Comparison of ENCODE assay signal across 23 mouse cellular contexts in genomic region chr15:80016563-80017301, GRCm38 (mm10). TPM values are rescaled to one million over a fixed set of nuclear protein-coding genes. Genes with fewer than 3 reads are reported as not detected.
DNase-seq lines count a peak whose midpoint lies in the region; ATAC-seq and TF ChIP-seq lines count a peak whose summit lies in the region.
"Had no signal": no experiment of that assay in that cellular context is flagged by ENCODE, and none has a peak within 500 bp of the region (broad histone marks: within the 10 kb centered on the region; RNA-seq: fewer than 3 reads in every experiment).

No protein-coding gene starts in this region.

- H3K9me3 ChIP-seq in lung, embryonic 14.5 days (ENCODE audit: low read depth, low read length), result no peaks in the 10 kb centered on the region
- H3K9me3 ChIP-seq in G1E (replicated peaks), result peaks cover 12% of the 10 kb centered on the region
- H3K9me3 ChIP-seq: embryonic facial prominence, embryonic 15.5 days; forebrain, embryonic 10.5 days; forebrain, embryonic 15.5 days; heart, embryonic 15.5 days; hindbrain, embryonic 10.5 days had no signal

- H3K4me1 ChIP-seq in lung, embryonic 14.5 days (ENCODE audit: insufficient read depth), result peaks cover 4% of the 10 kb centered on the region; the same call in 1 of the 2 replicates
- peaks cover 8% of the 10 kb centered on the region; the same call in 1 of the 2 replicates for H3K4me1 ChIP-seq in G1E (ENCODE audit: insufficient read depth, low read depth, low read length)

- H3K36me3 ChIP-seq in lung, embryonic 14.5 days (ENCODE audit: insufficient read depth), result no peaks in the 10 kb centered on the region
- H3K36me3 ChIP-seq in G1E (replicated peaks), result no peaks in the 10 kb centered on the region
- H3K36me3 ChIP-seq: embryonic facial prominence, embryonic 15.5 days; forebrain, embryonic 10.5 days; forebrain, embryonic 15.5 days; heart, embryonic 15.5 days; hindbrain, embryonic 10.5 days had no signal

- no peak for ATAC-seq in lung, embryonic 14.5 days (ENCODE audit: insufficient read depth)
- peak; percentile 57 for ATAC-seq in G1E (ENCODE audit: extremely low read depth, insufficient number of reproducible peaks, low FRiP score, poor library complexity, severe bottlenecking)
- no peak for ATAC-seq in inflammation-experienced regulatory T-cells, adult 6 months
- ATAC-seq: forebrain, embryonic 15.5 days; intestine, postnatal 0 days had no signal

- peaks cover 45% of the 10 kb centered on the region for H3K27me3 ChIP-seq in lung, embryonic 14.5 days (ENCODE audit: insufficient read depth, low read length)
- peaks cover 32% of the 10 kb centered on the region for H3K27me3 ChIP-seq in G1E (ENCODE audit: insufficient read depth, low read length)

- no peak overlapping the region for H3K27ac ChIP-seq in lung, embryonic 14.5 days (ENCODE audit: low read depth)
- H3K27ac ChIP-seq: embryonic facial prominence, embryonic 15.5 days; forebrain, embryonic 10.5 days; forebrain, embryonic 15.5 days; heart, adult 2 months; heart, embryonic 15.5 days; hindbrain, embryonic 10.5 days; hindbrain, embryonic 14.5 days had no signal

- 0 out of 2 replicates have a peak, but pooled peaks have one; percentile 6 for TF ChIP-seq CTCF in lung, embryonic 14.5 days (IDR thresholded peaks at IDR 0.05; ENCODE audit: low read depth)
- TF ChIP-seq CTCF in G1E (IDR thresholded peaks at IDR 0.05; ENCODE audit: low read depth, low read length), result no peak

- DNase-seq in lung, embryonic 14.5 days, result no peak
- DNase-seq in lung, postnatal 36 days, result no peak
- DNase-seq in G1E (ENCODE audit: low spot score), result no peak
- peak; percentile 67 for DNase-seq in ZHBTc4 (ENCODE audit: low read depth, low spot score)
- no peak for DNase-seq in retina, embryonic 14.5 days (ENCODE audit: low spot score)
- DNase-seq in heart, adult 11 months, result no peak
- DNase-seq: adrenal gland, postnatal 14 days; cerebellum, adult 8-10 months; cerebellum, postnatal 14 days; embryo, embryonic 11 days; gastrocnemius, postnatal 10 days; heart, adult 2 months had no signal

- no peak overlapping the region for H3K4me3 ChIP-seq in lung, embryonic 14.5 days (ENCODE audit: low read depth, low read length)
- H3K4me3 ChIP-seq in G1E (ENCODE audit: low read depth, low read length), result no peak overlapping the region
- H3K4me3 ChIP-seq: embryonic facial prominence, embryonic 15.5 days; erythroblast, embryonic 14.5 days; forebrain, embryonic 10.5 days; forebrain, embryonic 15.5 days; heart, adult 2 months; heart, embryonic 15.5 days; hindbrain, embryonic 10.5 days had no signal

- 75% methylated on average over 9 of the region's 9 CpGs for WGBS in lung, embryonic 14.5 days

- no peak overlapping the region for H3K9ac ChIP-seq in lung, embryonic 14.5 days
- H3K9ac ChIP-seq: embryonic facial prominence, embryonic 15.5 days; forebrain, embryonic 15.5 days; heart, embryonic 15.5 days; hindbrain, embryonic 14.5 days had no signal

- H3K4me2 ChIP-seq in lung, embryonic 14.5 days, result no peak overlapping the region
- H3K4me2 ChIP-seq: embryonic facial prominence, embryonic 15.5 days; forebrain, embryonic 15.5 days; heart, embryonic 11.5 days; heart, embryonic 15.5 days; hindbrain, embryonic 14.5 days had no signal

RNA-seq across cellular contexts. Expression of gene Pdgfb, which starts 2.0 kb away (rescaled TPM):
- polyA plus RNA-seq in lung, embryonic 14.5 days (2014; fragmentation: Nextera tagmentation; extraction: Ambion mirVana), result 11.6 and 13.0 TPM in 2 replicates
- total RNA-seq in G1E (2014; fragmentation: Nextera tagmentation) (not detected in 2 replicates), G1E (2017) (0.05 TPM in 1 of 2 replicates, not detected in the other)
- polyA plus RNA-seq in G1E (2012), result not detected in 2 replicates
- polyA plus RNA-seq in inflammation-experienced regulatory T-cells, adult 6 months (2017; shearing (Covaris generic)), result 1 to 10 TPM; 1.4 to 2.1 (median 2.1) TPM
- total RNA-seq: CH12.LX had no signal

RNA-seq across cellular contexts. Expression of gene Cbx7, which starts 45.8 kb away (rescaled TPM):
- 2.3 TPM in 2 replicates for polyA plus RNA-seq in lung, embryonic 14.5 days (2014; fragmentation: Nextera tagmentation; extraction: Ambion mirVana)
- total RNA-seq in G1E (2014; fragmentation: Nextera tagmentation) (8.4 and 9.0 TPM in 2 replicates), G1E (2017) (2.0 and 2.7 TPM in 2 replicates)
- polyA plus RNA-seq in G1E (2012), result 8.9 and 9.5 TPM in 2 replicates
- 10 to 100 TPM; 13.3 to 48.6 (median 38.5) TPM for polyA plus RNA-seq in inflammation-experienced regulatory T-cells, adult 6 months (2017; shearing (Covaris generic))
